Mouse (Mus musculus) liver, embryonic 11.5 days (tissue): ENCODE data around the gene Gale. TPM values are rescaled to one million over a fixed set of nuclear protein-coding genes. Genes with fewer than 3 reads are reported as not detected.
"Not testable (repeated sequence)": the region's sequence is repeated elsewhere in the genome, so short reads cannot be mapped to it uniquely, and the experiment has no call there.

Source experiments
- ATAC-seq: fragments of 200-750 bp; cut with Nextera tagmentation; replicated peaks from 2 replicates; pipeline ENCODE4 v1.8.0; 2017; ENCODE audit warnings: moderate number of reproducible peaks, mild to moderate bottlenecking, moderate TSS enrichment, moderate library complexity; ENCODE audit not compliant: low FRiP score
- DNase-seq: peaks from one replicate; pipeline ENCODE4 v3.0.0-alpha.2; 2017; ENCODE audit warnings: low spot score
- H3K27ac ChIP-seq: fragments of 300-500 bp; sonication (generic); 2 replicates; pipeline ENCODE4 v1.5.1; 2014; ENCODE audit warnings: mild to moderate bottlenecking, low read depth, low read length, control low read depth
- H3K27me3 ChIP-seq: fragments of 300-500 bp; sonication (generic); replicated peaks from 2 replicates; pipeline ENCODE4 v1.6.1; 2014; ENCODE audit warnings: low read length, mixed read lengths; ENCODE audit not compliant: control insufficient read depth, insufficient read depth
- H3K36me3 ChIP-seq: fragments of 300-500 bp; sonication (generic); 2 replicates; pipeline ENCODE4 v1.6.1; 2014; ENCODE audit warnings: mild to moderate bottlenecking, low read length, moderate library complexity, mixed read lengths; ENCODE audit not compliant: control insufficient read depth, insufficient read depth
- H3K4me1 ChIP-seq: fragments of 300-500 bp; sonication (generic); replicated peaks from 2 replicates; pipeline ENCODE4 v1.6.1; 2014; ENCODE audit warnings: low read length, mixed read lengths; ENCODE audit not compliant: control insufficient read depth, insufficient read depth
- H3K4me2 ChIP-seq: fragments of 300-500 bp; sonication (generic); 2 replicates; pipeline ENCODE4 v1.6.1; 2014; ENCODE audit warnings: mild to moderate bottlenecking, control low read depth, moderate library complexity
- H3K4me3 ChIP-seq: fragments of 300-500 bp; sonication (generic); 2 replicates; pipeline ENCODE4 v1.5.1; 2014; ENCODE audit warnings: low read depth, low read length, control low read depth
- H3K9ac ChIP-seq: fragments of 300-500 bp; sonication (generic); 2 replicates; pipeline ENCODE4 v1.6.1; 2014; ENCODE audit warnings: low read depth, low read length, control low read depth
- H3K9me3 ChIP-seq: fragments of 300-500 bp; sonication (generic); 2 replicates; pipeline ENCODE4 v1.6.1; 2016; ENCODE audit warnings: low read length, inconsistent platforms, mixed read lengths; ENCODE audit not compliant: control insufficient read depth
- whole genome bisulfite sequencing: fragments of 180-500 bp; shearing (Covaris S2); extraction: QIAGEN DNeasy Blood & Tissue Kit; methylation state at CpG from one replicate; pipeline ENCODE4 v1.1.7; 2014; 5-methylcytosine and 5-hydroxymethylcytosine counted together
- polyA plus RNA-seq: library from polyadenylated mRNA; unstranded; fragments of >200 nt; fragmentation: Nextera tagmentation; extraction: Ambion mirVana; gene quantifications from 2 replicates; pipeline ENCODE4 v1.2.1, GENCODE M21; 2014

Gene Gale
- polyA plus RNA-seq, 1 experiment from 2014 or later: 49.8 TPM

- H3K4me1 ChIP-seq: peaks cover 13% of the 10 kb centered on the region
- no peak overlapping the region for H3K27ac ChIP-seq
- H3K9ac ChIP-seq: no peak overlapping the region
- no peak overlapping the region for H3K4me3 ChIP-seq
- no peak overlapping the region for H3K4me2 ChIP-seq
- H3K36me3 ChIP-seq: peaks cover 28% of the 10 kb centered on the region
- ATAC-seq (no peak), DNase-seq (no peak)
- H3K27me3 ChIP-seq: no peaks in the 10 kb centered on the region
- H3K9me3 ChIP-seq: no peaks in the 10 kb centered on the region
- 89% methylated on average over 12 of the region's 12 CpGs for WGBS
Observed at GRCm38 (mm10) chr4:135976146-135976545, 12.6 kb downstream of the Gale start.

GRCm38 (mm10) chr4:135980223-135980622 lies 16.7 kb downstream of the Gale start:
- H3K27me3 ChIP-seq, H3K4me3 ChIP-seq, H3K4me2 ChIP-seq, ATAC-seq, DNase-seq, H3K27ac ChIP-seq, H3K9me3 ChIP-seq, H3K9ac ChIP-seq: not testable (repeated sequence)
- WGBS: 90% methylated on average over 5 of the region's 5 CpGs
- Histone ChIP-seq H3K4me1 (peaks cover 10% of the 10 kb centered on the region), H3K36me3 (peaks cover 34% of the 10 kb centered on the region)

GRCm38 (mm10) chr4:135981524-135982063 lies 18.1 kb downstream of the Gale start:
- H3K9ac ChIP-seq: no peak overlapping the region
- no peak for DNase-seq
- ATAC-seq: no peak
- H3K4me2 ChIP-seq: no peak overlapping the region
- peaks cover 30% of the 10 kb centered on the region for H3K36me3 ChIP-seq
- H3K9me3 ChIP-seq: no peaks in the 10 kb centered on the region
- no peaks in the 10 kb centered on the region for H3K27me3 ChIP-seq
- no peak overlapping the region for H3K27ac ChIP-seq
- 79% methylated on average over 7 of the region's 7 CpGs for WGBS
- H3K4me3 ChIP-seq: no peak overlapping the region
- H3K4me1 ChIP-seq: peaks cover 21% of the 10 kb centered on the region

GRCm38 (mm10) chr4:135984556-135984955 lies 21.0 kb downstream of the Gale start:
- WGBS: 79% methylated on average over 5 of the region's 5 CpGs
- H3K4me2 ChIP-seq: peak overlapping the region; percentile 87
- peaks cover 21% of the 10 kb centered on the region for H3K4me1 ChIP-seq
- H3K4me3 ChIP-seq: peak overlapping the region; percentile 21; the same call in 1 of the 2 replicates
- H3K9me3 ChIP-seq: no peaks in the 10 kb centered on the region
- H3K27me3 ChIP-seq: no peaks in the 10 kb centered on the region
- ATAC-seq (no peak), DNase-seq (no peak)
- peak overlapping the region; percentile 48; the same call in 1 of the 2 replicates for H3K9ac ChIP-seq
- peak overlapping the region; percentile 68 for H3K27ac ChIP-seq
- peaks cover 20% of the 10 kb centered on the region for H3K36me3 ChIP-seq

- DNase-seq (no peak), ATAC-seq (peak; percentile 84)
- no peaks in the 10 kb centered on the region for H3K27me3 ChIP-seq
- peak overlapping the region; percentile 77 for H3K4me3 ChIP-seq
- no peaks in the 10 kb centered on the region for H3K9me3 ChIP-seq
- peaks cover 20% of the 10 kb centered on the region for H3K36me3 ChIP-seq
- peaks cover 21% of the 10 kb centered on the region for H3K4me1 ChIP-seq
- H3K27ac ChIP-seq: peak overlapping the region; percentile 68
- 0 out of 2 replicates have a peak overlapping the region, but pooled peaks have one; percentile 12 for H3K9ac ChIP-seq
- peak overlapping the region; percentile 87 for H3K4me2 ChIP-seq
- 58% methylated on average over 5 of the region's 5 CpGs for WGBS
Observed at GRCm38 (mm10) chr4:135985193-135985592, 21.7 kb downstream of the Gale start.

- Histone ChIP-seq H3K9ac (peak overlapping the region; percentile 99), H3K27ac (peak overlapping the region; percentile 85; the same call in 1 of the 2 replicates), H3K4me1 (peaks cover 21% of the 10 kb centered on the region), H3K4me2 (peak overlapping the region; percentile 87), H3K4me3 (peak overlapping the region; percentile 77), H3K27me3 (no peaks in the 10 kb centered on the region), H3K36me3 (peaks cover 17% of the 10 kb centered on the region), H3K9me3 (no peaks in the 10 kb centered on the region)
- no peak for ATAC-seq
- WGBS: 81% methylated on average over 7 of the region's 7 CpGs
- DNase-seq: no peak
Observed at GRCm38 (mm10) chr4:135985769-135986168, 22.2 kb downstream of the Gale start.

GRCm38 (mm10) chr4:135986301-135986942 lies 22.9 kb downstream of the Gale start:
- 8% methylated on average over 23 of the region's 23 CpGs for WGBS
- peak overlapping the region; percentile 77 for H3K4me3 ChIP-seq

GRCm38 (mm10) chr4:135986943-135987710 lies 23.6 kb downstream of the Gale start, which contains the start of gene Pithd1:
Pithd1 (minus strand) TSS chr4:135987264.
- Histone ChIP-seq H3K4me2 (peak within 1 kb of the TSS; percentile 87), H3K27ac (peak within 1 kb of the TSS; percentile 85), H3K27me3 (no peaks in the 10 kb centered on the region), H3K4me1 (peaks cover 21% of the 10 kb centered on the region), H3K9ac (peak within 1 kb of the TSS; percentile 99), H3K9me3 (no peaks in the 10 kb centered on the region), H3K4me3 (peak within 1 kb of the TSS; percentile 77), H3K36me3 (peaks cover 15% of the 10 kb centered on the region)
- ATAC-seq (peak; percentile 87), DNase-seq (peak; percentile 95)
- under 1% methylated on average over 63 of the region's 81 CpGs for WGBS

More at GRCm38 (mm10) chr4:135986301-135986942, 22.9 kb downstream of the Gale start:
- Histone ChIP-seq H3K4me1 (peaks cover 21% of the 10 kb centered on the region), H3K9ac (peak overlapping the region; percentile 99), H3K4me2 (peak overlapping the region; percentile 87), H3K27me3 (no peaks in the 10 kb centered on the region), H3K9me3 (no peaks in the 10 kb centered on the region), H3K36me3 (peaks cover 15% of the 10 kb centered on the region), H3K27ac (peak overlapping the region; percentile 85)
- no peak for ATAC-seq
- DNase-seq: peak; percentile 64
